Mouse (Mus musculus) kidney, postnatal 0 days (tissue): ENCODE data around the gene Stat5a. TPM values are rescaled to one million over a fixed set of nuclear protein-coding genes. Genes with fewer than 3 reads are reported as not detected.

ENCODE experiments used
- ATAC-seq: fragments of 200-750 bp; cut with Nextera tagmentation; replicated peaks from 2 replicates; pipeline ENCODE4 v1.8.0; 2017; ENCODE audit warnings: low read depth, moderate number of reproducible peaks, moderate TSS enrichment, moderate library complexity; ENCODE audit not compliant: low FRiP score
- DNase-seq: peaks from one replicate; pipeline ENCODE4 v3.0.0-alpha.2; 2016; ENCODE audit warnings: low spot score
- H3K27ac ChIP-seq: fragments of 300-500 bp; sonication (generic); 2 replicates; pipeline ENCODE4 v1.5.1; 2014; ENCODE audit warnings: mild to moderate bottlenecking
- H3K27me3 ChIP-seq: fragments of 300-500 bp; sonication (generic); 2 replicates; pipeline ENCODE4 v1.6.1; 2014; ENCODE audit warnings: low read length, mixed read lengths; ENCODE audit not compliant: insufficient read depth
- H3K36me3 ChIP-seq: fragments of 300-500 bp; sonication (generic); 2 replicates; pipeline ENCODE4 v1.6.1; 2014; ENCODE audit warnings: low read length, mixed read lengths; ENCODE audit not compliant: insufficient read depth
- H3K4me1 ChIP-seq: fragments of 300-500 bp; sonication (generic); replicated peaks from 2 replicates; pipeline ENCODE4 v1.6.1; 2014; ENCODE audit warnings: antibody characterized with exemption, low read length, mixed read lengths; ENCODE audit not compliant: insufficient read depth
- H3K4me2 ChIP-seq: fragments of 300-500 bp; sonication (generic); 2 replicates; pipeline ENCODE4 v1.6.1; 2014; ENCODE audit warnings: mild to moderate bottlenecking, low read length, moderate library complexity, mixed read lengths
- H3K4me3 ChIP-seq: fragments of 300-500 bp; sonication (generic); replicated peaks from 2 replicates; pipeline ENCODE4 v1.5.1; 2014; ENCODE audit warnings: low read depth, low read length
- H3K9ac ChIP-seq: fragments of 300-500 bp; sonication (generic); 2 replicates; pipeline ENCODE4 v1.6.1; 2014; ENCODE audit warnings: low read depth, low read length
- H3K9me3 ChIP-seq: fragments of 300-500 bp; sonication (generic); replicated peaks from 2 replicates; pipeline ENCODE4 v1.6.1; 2016; ENCODE audit warnings: low read length, inconsistent platforms, mixed read lengths
- CTCF ChIP-seq: IDR thresholded peaks from 2 replicates; pipeline ENCODE4 v1.5.1; 2016; ENCODE audit warnings: antibody characterized with exemption, low read depth, mild to moderate bottlenecking, moderate library complexity
- WGBS: fragments of 180-500 bp; shearing (Covaris S2); extraction: QIAGEN DNeasy Blood & Tissue Kit; methylation state at CpG from one replicate; pipeline ENCODE4 v1.1.7; 2014; 5-methylcytosine and 5-hydroxymethylcytosine counted together
- polyA plus RNA-seq: library from polyadenylated mRNA; unstranded; fragments of >200 nt; fragmentation: Nextera tagmentation; extraction: Ambion mirVana; gene quantifications from 2 replicates; pipeline ENCODE4 v1.2.1, GENCODE M21; 2015

Gene Stat5a
- polyA plus RNA-seq, 1 experiment from 2014 or later, result 4.0 TPM

GRCm38 (mm10) chr11:100829691-100830090 is 29.5 kb upstream of the Stat5a start:
- ATAC-seq (no peak), DNase-seq (no peak)
- H3K27me3 ChIP-seq, result no peaks in the 10 kb centered on the region
- H3K36me3 ChIP-seq, result no peaks in the 10 kb centered on the region
- H3K4me1 ChIP-seq, result 0 out of 2 replicates have a peak, but pooled peaks cover 5% of the 10 kb centered on the region
- H3K9ac ChIP-seq, result no peak overlapping the region
- no peaks in the 10 kb centered on the region for H3K9me3 ChIP-seq
- no peak overlapping the region for H3K4me3 ChIP-seq
- WGBS, result 88% methylated on average over 12 of the region's 12 CpGs
- H3K4me2 ChIP-seq, result no peak overlapping the region
- TF ChIP-seq CTCF, result no peak
- no peak overlapping the region for H3K27ac ChIP-seq

- no peak overlapping the region for H3K9ac ChIP-seq
- H3K27me3 ChIP-seq, result no peaks in the 10 kb centered on the region
- H3K27ac ChIP-seq, result no peak overlapping the region
- TF ChIP-seq CTCF, result no peak
- ATAC-seq, result no peak
- no peaks in the 10 kb centered on the region for H3K9me3 ChIP-seq
- H3K36me3 ChIP-seq, result no peaks in the 10 kb centered on the region
- no peak overlapping the region for H3K4me3 ChIP-seq
- 0 out of 2 replicates have a peak, but pooled peaks cover 5% of the 10 kb centered on the region for H3K4me1 ChIP-seq
- 73% methylated on average over 10 of the region's 10 CpGs for WGBS
- no peak overlapping the region for H3K4me2 ChIP-seq
- DNase-seq, result no peak
Observed at GRCm38 (mm10) chr11:100831396-100831795, 27.8 kb upstream of the Stat5a start.

DNA sequence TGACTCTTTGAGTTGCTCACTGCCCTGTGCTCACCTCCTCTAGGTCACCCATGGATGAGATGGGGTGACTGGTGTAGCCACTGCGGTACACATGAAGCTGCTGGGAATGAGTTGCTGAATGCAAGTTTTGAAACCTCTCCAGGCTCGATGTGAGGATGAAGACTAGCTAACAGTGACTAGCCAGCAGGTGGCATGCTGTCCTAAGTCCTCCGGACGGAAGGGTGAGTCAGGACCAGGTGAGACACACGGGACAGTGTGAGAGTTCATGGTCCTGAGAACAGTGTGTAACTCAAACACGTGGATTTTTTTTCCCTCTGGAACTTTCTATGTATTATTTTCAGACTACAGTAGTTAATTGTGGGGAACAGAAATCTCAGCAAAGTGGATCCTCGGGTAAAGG is 25.7 kb upstream of the Stat5a start:
- DNase-seq (peak; percentile 22), ATAC-seq (no peak; the same call in 1 of the 2 replicates)
- Histone ChIP-seq H3K27ac (no peak overlapping the region), H3K4me1 (0 out of 2 replicates have a peak, but pooled peaks cover 5% of the 10 kb centered on the region), H3K9ac (no peak overlapping the region), H3K9me3 (no peaks in the 10 kb centered on the region), H3K27me3 (no peaks in the 10 kb centered on the region), H3K4me3 (no peak overlapping the region), H3K36me3 (no peaks in the 10 kb centered on the region), H3K4me2 (no peak overlapping the region)
- 57% methylated on average over 7 of the region's 7 CpGs for WGBS
- peak; percentile 61 for TF ChIP-seq CTCF

- H3K27me3 ChIP-seq, result no peaks in the 10 kb centered on the region
- H3K27ac ChIP-seq, result no peak overlapping the region
- no peaks in the 10 kb centered on the region for H3K36me3 ChIP-seq
- ATAC-seq, result no peak
- TF ChIP-seq CTCF, result peak; percentile 46
- no peak overlapping the region for H3K4me3 ChIP-seq
- H3K9me3 ChIP-seq, result no peaks in the 10 kb centered on the region
- 0 out of 2 replicates have a peak, but pooled peaks cover 5% of the 10 kb centered on the region for H3K4me1 ChIP-seq
- no peak overlapping the region for H3K4me2 ChIP-seq
- WGBS, result 83% methylated on average over 9 of the region's 9 CpGs
- H3K9ac ChIP-seq, result no peak overlapping the region
- no peak for DNase-seq
Observed at GRCm38 (mm10) chr11:100836923-100837702, 22.0 kb upstream of the Stat5a start.

- no peak overlapping the region for H3K4me2 ChIP-seq
- WGBS, result 96% methylated on average over 9 of the region's 9 CpGs
- no peak overlapping the region for H3K9ac ChIP-seq
- H3K4me1 ChIP-seq, result no peaks in the 10 kb centered on the region
- ATAC-seq (no peak), DNase-seq (no peak)
- TF ChIP-seq CTCF, result no peak
- no peaks in the 10 kb centered on the region for H3K27me3 ChIP-seq
- H3K4me3 ChIP-seq, result no peak overlapping the region
- H3K9me3 ChIP-seq, result no peaks in the 10 kb centered on the region
- H3K36me3 ChIP-seq, result no peaks in the 10 kb centered on the region
- H3K27ac ChIP-seq, result no peak overlapping the region
Observed at GRCm38 (mm10) chr11:100838894-100839293, 20.3 kb upstream of the Stat5a start.

DNA sequence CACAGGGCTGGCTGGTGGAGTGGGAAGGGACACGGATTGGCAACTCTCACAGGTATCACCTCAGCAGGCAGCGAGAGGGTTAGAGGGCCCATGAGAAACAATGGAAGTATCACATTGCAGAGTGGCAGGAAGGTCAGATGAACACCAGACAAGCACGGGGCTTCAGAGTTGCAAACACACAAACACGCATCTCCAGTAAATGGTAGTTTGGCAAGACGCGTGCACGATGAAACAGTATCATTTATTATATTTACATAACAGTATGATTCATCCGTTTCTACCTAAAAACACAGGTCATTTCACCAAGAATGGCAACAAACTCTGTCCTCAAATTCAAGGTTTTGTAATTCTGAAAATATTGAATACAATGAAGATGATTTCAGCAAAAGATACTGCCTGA is 19.6 kb upstream of the Stat5a start:
- 54% methylated on average over 8 of the region's 8 CpGs for WGBS

GRCm38 (mm10) chr11:100840866-100841265 is 18.3 kb upstream of the Stat5a start:
- no peak overlapping the region for H3K27ac ChIP-seq
- no peak overlapping the region for H3K9ac ChIP-seq
- DNase-seq, result no peak
- H3K4me1 ChIP-seq, result no peaks in the 10 kb centered on the region
- WGBS, result 52% methylated on average over 12 of the region's 12 CpGs
- no peak for ATAC-seq
- no peaks in the 10 kb centered on the region for H3K36me3 ChIP-seq
- H3K9me3 ChIP-seq, result no peaks in the 10 kb centered on the region
- no peak overlapping the region for H3K4me3 ChIP-seq
- no peak for TF ChIP-seq CTCF
- no peaks in the 10 kb centered on the region for H3K27me3 ChIP-seq
- no peak overlapping the region for H3K4me2 ChIP-seq

More for the DNA sequence above, 19.6 kb upstream of the Stat5a start:
- H3K4me1 ChIP-seq, result no peaks in the 10 kb centered on the region
- H3K4me2 ChIP-seq, result no peak overlapping the region
- no peaks in the 10 kb centered on the region for H3K27me3 ChIP-seq
- DNase-seq (no peak), ATAC-seq (no peak)
- H3K9ac ChIP-seq, result no peak overlapping the region
- no peak overlapping the region for H3K4me3 ChIP-seq
- no peak overlapping the region for H3K27ac ChIP-seq
- no peaks in the 10 kb centered on the region for H3K36me3 ChIP-seq
- no peak for TF ChIP-seq CTCF
- no peaks in the 10 kb centered on the region for H3K9me3 ChIP-seq
